Mouse (Mus musculus): ENCODE measurements at regions not wholly inside any gene's neighbourhood (a gene's known extent, or its start where the extent isn't known, plus 50 kb on each side); places are given as distances from the start of the nearest gene placed in this dataset.

DNA sequence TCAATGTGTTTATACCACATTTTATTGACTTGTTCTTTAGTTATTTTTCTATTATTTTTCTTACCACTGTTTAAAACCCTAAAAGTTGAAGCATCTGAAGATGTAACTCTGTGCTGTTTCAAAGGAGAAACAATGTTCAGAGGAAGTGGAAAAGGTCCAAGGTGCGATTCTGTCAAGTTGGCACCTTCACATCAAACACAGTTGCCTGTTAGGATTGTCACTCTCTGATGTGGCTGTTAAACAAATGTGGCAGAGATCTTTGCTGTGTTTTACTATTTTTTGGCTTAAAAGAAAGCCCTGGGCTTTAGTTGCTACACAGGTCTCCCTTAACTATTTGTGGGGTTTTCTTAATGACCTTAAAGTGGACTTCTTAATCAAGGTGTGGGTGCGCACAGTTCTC is 190.2 kb upstream of the Cxcr4 start:
- peak; percentile 42 to 64 for DNase-seq (ENCODE audit: low spot score in 2 of 2)

DNA sequence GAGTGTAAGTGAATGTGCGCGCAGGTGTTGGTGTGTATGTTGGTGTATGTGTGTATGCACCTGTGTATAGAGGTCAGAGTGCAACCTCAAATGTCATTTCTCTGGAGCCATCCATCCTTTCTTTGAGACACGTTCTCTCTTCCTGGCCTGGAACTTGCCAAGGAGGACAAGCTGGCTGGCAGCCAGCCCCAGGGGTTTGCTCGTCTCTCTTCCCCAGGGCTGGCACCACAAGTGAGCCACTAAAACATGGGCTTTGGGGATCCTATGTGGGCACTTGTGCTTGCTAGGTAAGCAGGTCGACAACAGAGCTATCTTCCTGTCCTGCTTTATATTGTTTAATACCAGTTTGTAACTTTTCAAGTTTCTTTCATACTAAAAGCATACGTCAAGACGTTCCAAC is 189.8 kb upstream of the Cxcr4 start:
- DNase-seq (ENCODE audit: low spot score in 2 of 2) = no peak

DNA sequence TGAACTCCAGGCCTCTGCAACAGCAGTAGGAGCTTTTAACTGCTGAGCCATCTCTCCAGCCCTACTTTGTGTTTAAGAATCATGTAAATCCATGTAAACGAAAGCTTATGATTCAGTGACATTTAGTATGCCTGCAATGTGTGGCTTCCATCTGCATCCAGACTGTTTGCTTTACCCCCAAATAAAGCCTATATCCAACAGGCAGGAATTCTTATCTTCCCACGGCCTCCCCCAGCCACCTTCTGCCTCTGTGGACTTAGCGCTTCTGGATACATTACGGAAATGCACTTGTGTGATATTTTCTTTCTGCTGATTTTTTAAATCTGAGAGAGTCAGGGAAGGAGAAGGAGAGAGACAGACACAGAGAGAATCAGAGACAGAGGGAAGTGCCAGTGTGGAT is 189.2 kb upstream of the Cxcr4 start:
- DNase-seq (ENCODE audit: low spot score in 2 of 2) = no peak

DNA sequence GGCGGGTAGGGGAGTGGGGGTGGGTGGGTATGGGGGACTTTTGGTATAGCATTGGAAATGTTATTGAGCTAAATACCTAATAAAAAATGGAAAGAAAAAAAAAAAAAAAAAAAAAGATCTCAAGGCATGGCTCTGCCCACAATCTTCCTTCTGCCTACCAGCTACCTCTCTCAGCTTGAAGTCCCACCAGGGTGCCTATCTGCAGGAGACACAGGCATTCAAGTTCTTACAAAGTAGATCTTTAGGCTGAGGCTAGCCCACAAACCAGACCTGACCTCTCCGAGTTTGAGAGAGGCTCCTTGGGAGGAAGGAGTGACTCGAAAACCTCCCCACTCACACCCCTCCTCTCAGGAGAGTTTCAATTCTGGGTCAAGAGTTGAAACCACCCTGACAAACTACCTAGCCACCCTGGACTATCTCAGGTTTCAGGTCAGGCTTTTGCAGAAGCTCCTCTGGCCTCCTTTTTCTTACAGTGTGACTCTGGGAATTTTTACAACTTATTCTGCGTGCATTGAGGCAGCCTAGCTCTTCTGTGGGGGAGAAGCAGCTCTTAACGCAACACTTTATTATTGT is 187.6 kb upstream of the Cxcr4 start:
- no peak for DNase-seq (ENCODE audit: low spot score in 2 of 2)

DNA sequence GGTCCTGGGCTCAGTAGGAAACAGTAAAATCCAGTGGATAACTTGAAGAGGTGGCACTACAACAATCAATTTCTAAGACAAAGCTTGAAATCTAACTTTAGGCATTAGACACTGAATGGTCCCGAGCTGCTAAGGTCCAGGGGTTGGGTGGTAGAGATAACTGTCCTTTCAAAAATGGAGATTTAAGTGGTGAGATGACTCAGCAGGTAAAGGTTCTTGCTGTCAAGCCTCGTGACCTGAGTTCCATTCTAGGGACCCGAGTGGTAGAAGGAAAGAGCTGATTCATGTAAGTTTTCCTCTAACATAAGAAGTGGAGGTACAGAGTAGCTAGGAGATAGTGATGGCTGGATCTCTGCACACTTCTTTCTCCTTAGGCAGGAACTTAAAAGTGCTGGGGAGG is 180.3 kb upstream of the Cxcr4 start:
- DNase-seq (ENCODE audit: low spot score in 2 of 2) = no peak

DNA sequence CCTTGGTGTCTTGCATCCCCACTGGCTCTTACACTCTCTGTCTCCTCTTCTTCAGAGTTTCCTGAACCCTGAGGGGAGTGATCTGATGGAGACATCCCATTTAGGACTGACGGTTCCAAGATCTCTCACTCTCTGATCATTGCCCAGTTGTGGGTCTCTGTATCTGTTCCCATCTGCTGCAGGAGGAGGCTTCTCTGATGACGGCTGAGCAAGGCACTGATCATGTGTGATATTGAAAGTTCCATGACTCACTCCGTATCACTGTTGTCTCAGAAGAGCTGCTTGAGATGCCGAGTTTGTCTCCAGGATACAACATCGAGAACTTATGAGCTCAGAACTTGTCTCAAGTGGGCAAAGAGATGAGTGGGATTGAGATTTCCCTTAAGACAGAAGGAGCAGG is 178.7 kb upstream of the Cxcr4 start:
- DNase-seq (ENCODE audit: low spot score in 2 of 2) = no peak

DNA sequence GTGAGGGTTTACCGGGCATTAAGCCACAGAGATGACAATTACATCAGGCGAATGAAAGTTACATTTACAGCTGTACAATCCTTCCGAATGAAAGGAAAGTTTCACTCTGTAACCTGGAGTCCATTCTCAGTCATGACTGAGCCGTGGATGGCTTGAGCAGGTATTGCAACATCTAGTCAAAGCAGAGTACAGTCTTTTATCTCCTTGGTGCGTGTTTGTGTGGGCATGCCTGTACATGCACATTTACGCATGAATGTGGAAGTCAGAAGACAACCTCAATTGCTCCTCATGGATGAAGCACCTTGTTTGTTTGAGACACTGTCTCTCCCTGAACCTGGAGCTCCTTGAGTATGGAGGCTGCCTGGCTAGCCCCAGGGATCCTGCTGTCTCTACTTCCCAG is 175.9 kb upstream of the Cxcr4 start:
- DNase-seq (ENCODE audit: low spot score in 2 of 2) = no peak

DNA sequence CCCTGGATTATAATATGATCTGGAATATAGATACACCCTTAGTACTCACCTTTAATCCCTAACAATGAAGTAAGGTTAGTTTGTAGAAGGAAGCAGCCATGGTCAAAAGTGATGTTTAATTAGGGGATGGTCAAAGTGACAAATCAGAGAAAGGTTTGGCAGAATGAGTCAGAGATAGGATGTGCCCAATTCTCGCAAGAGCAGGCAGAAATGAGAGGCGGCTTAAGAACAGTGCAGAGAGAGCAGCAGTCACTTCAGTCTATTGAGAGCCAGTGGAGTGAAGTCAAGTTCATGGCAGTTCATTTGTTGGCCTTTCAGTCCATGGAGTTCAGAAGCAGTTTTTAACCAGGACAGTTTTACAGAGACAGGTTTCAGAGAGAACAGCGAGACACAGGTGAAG is 175.3 kb upstream of the Cxcr4 start:
- peak; percentile 39 to 57 for DNase-seq (ENCODE audit: low spot score in 2 of 2)

DNA sequence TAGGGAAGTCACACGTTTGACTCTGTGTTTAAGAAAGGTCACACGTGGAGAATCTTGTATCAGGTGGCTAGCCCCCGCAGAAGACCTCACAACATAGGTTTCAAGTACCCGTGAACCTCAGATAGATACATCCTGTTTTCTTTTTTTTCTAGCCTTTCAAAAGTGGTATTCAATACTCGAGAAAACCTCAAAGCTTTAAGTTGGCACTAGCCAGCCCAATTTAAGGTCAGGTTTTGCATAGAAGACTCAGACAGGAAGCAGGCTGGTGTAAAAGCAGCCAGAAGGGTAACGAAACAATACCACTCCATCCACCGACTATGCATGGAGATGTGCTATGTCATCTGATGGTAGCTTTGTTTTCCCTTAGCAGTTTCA is 174.8 kb upstream of the Cxcr4 start:
- peak; percentile 85 for DNase-seq (ENCODE audit: low spot score in 2 of 2)

DNA sequence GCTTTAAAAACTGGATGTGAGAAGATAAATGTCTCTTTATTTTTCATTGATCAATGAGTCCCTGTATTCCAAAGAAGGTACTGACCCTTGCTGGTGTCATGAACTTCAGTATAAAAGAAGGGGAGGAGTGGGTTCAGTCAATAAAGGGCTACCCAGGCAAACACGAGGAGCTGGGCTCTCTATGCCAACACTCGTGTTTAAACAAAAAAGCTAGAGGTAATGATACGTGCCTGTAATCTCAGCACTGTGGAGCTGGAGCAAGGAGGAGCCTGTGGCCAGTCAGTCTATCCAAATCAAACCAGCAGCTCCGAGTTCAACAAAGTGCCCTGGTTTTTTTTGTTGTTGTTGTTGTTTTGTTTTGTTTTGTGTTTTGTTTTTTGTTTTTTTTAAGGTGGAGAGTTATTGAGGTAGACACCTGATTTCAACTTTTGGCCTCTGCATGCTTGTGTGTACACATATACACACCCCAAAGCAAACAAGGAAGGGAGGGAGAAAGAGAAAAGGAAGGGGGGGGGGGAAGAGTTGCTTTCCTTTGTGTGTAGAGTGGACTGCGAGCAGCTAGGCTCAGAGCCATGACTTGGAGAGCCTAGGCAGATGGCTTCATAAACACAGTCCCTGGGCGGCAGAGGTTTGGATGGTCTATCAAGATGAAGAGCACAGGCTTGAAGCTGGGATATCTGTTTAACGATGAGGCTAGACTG is 174.2 kb upstream of the Cxcr4 start:
- DNase-seq (ENCODE audit: low spot score in 2 of 2) = no peak

DNA sequence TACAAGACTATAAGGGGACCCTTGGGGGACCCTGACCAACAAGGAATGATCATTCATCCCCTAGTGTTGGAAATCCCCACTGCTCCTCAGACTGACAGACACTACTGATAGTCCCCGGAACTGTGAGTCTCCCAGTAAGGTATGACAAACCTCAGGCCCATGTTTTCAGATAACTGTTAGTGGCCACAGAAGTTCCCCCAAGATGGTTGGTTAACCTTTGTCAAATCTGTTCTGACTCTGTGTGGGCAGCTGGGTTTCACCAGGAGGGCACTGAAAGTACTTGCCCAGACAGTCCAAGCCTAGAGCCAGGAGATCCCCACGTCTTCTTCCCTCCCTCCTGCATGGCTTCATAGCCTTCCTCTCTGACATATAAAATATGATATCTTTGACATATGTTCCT is 173.5 kb upstream of the Cxcr4 start:
- peak; percentile 54 to 70 for DNase-seq (ENCODE audit: low spot score in 2 of 2)

DNA sequence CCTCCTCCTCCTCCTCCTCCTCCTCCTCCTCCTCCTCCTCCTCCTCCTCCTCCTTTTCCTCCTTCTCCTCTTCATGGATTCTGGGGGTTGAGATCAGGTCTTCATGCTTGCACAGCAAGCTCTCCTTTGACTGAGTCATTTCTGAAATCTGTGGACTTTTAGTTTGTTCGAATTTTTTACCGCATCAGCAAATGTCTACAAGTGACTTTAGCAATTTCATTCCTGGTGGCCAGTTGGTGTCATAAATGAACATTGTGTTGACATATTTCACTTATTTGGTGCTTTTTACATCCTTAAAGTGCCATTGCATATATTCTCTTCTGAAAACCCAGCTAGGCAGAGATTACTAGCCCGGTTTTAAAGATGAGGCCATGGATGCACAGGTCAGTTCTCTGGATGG is 173.0 kb upstream of the Cxcr4 start:
- DNase-seq (ENCODE audit: low spot score in 2 of 2) = no peak

DNA sequence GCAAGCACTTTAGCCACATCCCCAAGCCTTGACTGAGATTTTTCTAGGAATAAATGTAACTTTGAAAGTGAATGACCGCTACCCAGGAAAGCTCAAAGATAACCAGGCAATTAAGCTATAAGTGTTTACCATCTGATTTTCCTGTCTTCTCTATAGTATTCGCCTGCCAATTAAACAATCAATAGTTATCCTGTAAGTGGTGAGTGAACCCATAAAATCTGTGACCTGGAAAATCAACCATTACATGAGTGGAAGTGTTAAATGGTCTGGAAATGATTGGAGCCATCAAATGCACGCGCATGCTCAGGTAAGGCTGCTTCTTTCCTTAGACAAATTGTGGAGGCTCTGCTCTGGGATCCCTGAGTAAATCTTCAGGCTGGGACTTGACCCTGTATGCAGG is 170.8 kb upstream of the Cxcr4 start:
- DNase-seq (ENCODE audit: low spot score in 2 of 2) = no peak

DNA sequence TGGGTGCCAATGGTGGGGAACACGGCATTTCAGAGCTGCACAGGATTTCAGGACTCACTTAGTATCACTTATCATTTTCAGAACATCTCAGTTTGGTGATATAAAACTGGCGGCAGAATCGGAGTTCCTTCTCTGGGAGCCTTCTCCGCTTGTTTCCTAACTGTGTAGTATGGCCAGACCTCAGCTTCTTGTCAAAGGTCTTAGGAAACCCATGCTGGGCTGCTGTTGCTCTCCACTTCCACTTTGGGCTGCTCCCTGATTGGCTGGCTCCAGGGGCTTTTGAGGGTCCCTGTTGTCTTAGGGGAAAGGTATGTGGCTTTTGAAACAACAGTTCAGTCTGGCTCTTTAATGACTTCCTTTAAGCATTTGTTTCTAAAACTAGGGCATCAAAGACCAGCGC is 170.0 kb upstream of the Cxcr4 start:
- no peak for DNase-seq (ENCODE audit: low spot score in 2 of 2)

DNA sequence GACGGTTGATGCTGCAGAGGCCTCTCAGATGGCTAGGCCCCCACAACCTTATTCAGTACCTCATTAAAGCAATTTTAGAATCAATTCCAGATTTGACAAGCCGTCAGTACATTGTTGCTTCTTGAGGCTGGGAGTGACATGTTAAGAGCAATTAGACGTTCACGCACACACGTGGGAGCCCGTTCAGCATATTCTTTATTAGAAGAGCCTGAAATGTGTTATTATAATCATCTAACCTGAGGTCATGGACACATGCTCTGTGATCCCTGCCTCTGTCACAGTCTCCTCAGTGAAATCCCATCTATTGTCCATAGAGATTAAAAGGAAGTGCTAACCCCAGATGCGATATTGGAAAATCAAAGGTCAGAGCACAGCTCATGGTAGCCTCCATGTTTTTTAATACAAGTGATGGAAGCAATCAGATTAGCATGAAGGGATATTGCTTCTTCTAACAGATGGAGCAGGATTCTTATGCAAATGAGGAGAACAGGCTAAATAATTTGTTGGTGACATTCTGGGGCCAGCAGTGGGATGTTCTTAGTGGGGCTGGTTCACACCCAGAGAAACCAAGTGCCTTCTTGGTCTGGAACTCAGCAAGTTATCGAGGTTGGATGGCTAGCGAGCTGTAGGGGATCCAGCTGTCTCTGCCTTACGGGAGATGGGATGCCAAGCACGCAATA is 166.8 kb upstream of the Cxcr4 start:
- DNase-seq (ENCODE audit: low spot score in 2 of 2) = no peak

DNA sequence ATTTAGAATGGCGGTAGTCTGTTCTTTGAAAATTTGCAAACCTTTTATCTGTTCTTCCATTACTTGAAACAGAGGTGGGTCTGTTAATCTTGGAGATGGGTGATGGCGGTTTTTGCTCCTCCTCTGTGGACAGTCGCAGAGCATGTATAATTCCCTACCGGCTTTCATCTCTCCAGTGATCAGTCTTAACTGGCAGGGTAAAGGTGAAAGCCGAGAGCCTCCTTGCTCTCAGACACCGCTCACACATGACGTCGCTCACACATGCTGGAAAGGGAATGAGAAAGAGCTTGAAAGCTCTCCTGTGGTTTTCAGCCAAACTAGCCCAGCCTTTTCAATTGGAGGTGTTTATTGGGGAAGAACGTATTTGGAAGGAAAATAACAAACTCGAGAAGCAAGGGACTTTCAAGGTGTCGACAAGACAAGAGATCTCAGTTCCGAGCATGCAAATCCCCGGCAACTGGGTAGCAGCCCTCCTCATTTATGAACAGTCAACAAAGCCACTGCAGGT is 166.3 kb upstream of the Cxcr4 start:
- no peak for DNase-seq (ENCODE audit: low spot score in 2 of 2)

DNA sequence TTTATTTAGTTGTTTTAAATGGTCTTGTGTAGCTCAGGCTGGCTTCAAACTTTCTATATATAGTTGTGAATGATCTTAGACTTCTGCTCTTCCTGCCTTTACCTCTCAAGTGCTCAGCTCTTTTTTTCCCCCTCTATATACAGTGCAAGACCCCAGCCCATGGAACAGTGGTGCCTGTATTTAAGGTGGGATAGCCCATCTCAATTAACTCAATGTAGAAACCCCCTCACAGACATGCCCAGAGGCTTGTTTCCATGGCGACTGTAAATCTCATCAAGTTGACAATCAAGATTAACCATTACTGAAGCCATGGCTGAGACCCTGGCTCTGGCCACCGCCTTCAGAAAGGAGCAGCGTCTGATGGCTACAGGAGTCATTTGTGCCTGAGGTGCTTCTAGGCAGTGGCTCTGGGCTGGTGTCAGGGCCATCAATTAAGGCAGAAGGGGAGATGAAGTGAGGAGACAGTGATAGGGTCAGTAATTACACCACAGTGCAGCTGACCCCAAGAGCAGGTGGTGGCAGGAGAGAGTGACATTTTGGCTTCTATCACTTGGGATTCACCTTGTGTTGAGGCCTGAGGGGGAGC is 161.4 kb upstream of the Cxcr4 start:
- no peak for DNase-seq (ENCODE audit: low spot score in 2 of 2)

DNA sequence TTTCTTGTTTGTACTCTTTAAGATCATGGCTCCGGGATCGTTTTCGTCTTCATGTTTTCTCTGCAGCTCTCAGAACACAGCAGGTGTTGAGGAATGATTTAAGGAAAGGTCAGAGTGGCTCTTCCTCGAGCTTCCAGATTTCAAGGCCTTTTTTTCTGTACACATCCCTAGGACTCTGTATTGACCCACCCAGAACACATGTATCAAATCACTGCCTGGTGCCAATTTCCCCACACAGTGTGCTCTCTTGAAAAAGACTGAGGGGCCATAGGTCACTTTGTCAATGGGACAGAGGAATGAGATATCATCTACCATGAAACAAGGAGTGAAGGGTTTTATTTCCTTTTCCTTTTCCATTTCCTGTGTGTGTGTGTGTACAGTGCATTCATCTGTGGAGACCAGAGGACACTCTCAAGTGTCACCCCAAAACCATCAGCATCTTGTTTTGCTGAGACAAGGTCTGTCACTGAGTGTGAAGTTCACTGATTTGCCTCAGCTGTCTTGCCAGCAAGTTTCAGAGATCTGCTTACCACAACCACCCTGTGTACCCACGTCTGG is 157.4 kb upstream of the Cxcr4 start:
- no peak for DNase-seq (ENCODE audit: low spot score in 2 of 2)

DNA sequence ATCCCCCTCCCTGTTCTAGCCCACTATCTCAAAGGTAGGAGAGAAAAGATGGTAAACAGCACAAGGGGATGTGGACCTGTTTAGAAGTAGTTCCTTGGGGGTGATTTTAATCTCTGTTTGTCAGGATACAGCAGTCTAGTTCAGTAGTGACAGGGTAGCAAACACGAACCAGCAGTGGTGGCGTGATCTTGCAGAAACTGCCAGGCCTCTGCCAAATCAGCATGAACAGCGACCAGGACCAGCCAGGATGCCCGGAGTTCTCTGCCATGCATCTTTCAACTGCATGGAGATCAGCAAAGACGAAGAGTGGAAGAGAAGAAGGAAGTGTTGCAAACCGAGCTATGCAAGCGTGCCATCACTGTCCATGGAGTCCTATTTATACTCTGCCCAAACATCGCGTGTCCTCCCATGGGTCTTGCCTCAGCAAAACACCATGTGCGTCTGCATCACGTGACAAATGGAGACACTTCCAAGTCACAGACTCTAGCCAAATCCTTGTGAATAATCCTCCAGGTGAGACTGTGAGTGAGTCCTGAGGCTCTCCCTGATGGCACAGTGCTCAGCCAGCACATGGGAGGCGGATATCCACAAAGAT is 155.2 kb upstream of the Cxcr4 start:
- DNase-seq (ENCODE audit: low spot score in 2 of 2) = peak in 1 of 2 experiments; percentile 50

DNA sequence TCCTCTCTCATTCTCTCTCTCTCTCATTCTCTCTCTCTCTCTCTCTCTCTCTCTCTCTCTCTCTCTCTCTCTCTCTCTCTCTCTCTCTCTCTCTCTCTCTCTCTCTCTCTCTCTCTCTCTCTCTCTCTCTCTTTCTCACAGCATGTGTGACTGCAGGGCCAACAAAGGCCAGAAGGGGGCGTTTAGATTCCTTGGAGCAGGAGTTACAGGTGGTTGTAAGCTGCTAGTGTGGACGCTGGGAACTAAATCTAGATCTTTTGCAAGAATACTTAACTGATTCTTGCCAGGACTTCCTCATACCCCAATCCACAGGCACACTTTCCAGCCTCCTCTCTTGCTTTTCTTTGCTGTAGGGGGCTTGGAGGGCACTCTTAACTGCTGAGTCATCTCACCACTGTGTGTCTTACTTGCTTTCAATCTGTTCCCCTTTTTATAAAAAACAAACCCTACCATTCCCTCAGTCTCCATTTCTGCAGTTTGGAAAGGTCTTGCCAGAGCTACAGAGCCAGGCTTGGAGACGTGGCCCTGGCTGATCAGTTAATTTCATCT is 154.4 kb upstream of the Cxcr4 start:
- peak in 1 of 2 experiments; percentile 13 for DNase-seq (ENCODE audit: low spot score in 2 of 2)

DNA sequence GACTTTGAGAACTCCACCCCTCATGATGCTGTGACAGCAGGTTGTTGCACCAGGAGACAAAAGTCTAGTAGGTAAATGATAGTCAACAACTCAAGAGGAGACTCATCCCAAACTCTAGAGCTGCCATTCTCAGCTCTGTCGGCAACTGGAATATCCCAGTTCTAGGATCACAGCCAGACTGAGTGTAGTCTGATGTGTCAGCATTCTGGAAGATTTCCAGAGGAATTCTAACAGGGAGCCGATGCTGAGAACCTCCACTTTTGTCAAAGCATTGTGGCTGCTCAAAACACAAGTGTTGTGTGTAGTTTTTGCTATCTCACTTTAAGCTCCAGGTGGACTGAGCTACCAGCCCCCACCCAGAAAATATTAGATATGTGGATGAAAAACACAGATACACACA is 148.5 kb upstream of the Cxcr4 start:
- no peak for DNase-seq (ENCODE audit: low spot score in 2 of 2)

DNA sequence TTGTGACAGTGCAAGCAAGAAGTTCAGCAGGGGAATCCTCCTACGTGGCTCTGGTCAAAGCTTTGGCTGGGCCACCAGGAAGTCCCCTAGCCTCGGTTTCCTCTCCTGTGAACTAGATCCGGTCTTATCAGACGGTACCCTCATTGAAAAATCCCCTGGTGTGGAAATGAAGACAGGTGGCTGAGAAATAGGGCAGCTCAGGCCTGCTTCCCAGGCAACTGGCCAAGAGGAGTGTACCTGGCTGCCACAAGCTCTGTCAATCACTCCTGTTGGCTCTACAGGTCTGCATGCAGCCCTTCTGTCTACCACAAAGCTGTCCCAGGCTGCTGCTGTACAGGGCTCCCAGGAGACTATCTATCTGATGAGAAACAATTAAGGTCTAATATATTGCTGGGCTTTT is 146.1 kb upstream of the Cxcr4 start:
- DNase-seq (ENCODE audit: low spot score in 2 of 2) = peak; percentile 42 to 52

Measured in natural killer cell, adult 2 months (primary cell).